Mouse (Mus musculus) neural tube, embryonic 10.5 days (tissue): Measurements from ENCODE around the gene Ssr1.

Experiments
- DNase-seq: peaks from one replicate; pipeline ENCODE4 v3.0.0-alpha.2; 2017; ENCODE audit warnings: low spot score; ENCODE audit errors: extremely low spot score

The Ssr1 gene

DNA sequence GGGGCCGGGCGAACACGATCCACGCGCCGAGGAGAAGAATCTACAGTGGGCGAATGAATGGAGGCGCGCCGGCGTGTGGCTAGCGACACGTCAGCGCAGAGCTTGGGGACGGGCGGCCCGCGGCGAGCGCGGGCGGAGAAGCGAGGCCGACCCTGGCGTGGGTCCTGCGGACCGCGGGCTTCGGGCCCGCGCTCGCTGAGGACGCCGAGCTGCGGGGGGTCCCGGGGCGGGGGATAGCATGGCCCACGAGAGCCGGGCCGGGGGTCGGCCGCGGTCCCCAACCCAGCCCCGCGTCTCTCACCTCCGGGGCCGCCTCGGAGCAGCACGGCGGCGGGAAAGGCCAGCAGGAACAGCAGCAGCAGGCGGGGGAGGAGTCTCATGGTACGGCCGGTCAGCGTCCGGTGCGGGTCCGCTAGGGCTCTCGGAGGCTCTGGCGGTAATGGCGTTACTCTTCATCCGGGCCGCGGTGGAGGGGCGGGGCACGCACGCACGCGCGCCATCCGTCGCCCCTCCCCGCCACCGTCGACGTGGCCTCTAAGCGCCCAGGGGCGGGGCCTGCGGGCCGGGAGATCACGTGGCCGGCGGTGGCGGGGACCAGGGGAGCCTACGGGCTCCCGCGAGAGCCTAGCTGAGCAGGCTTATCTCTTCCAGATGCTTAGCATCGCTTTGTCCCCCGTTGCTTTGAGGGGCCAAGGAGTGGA lies at the start of gene Ssr1:
TSS of gene Ssr1 (minus strand) at position 514 of the 701 bp plus-strand sequence.
- DNase-seq = peak; percentile 93

DNA sequence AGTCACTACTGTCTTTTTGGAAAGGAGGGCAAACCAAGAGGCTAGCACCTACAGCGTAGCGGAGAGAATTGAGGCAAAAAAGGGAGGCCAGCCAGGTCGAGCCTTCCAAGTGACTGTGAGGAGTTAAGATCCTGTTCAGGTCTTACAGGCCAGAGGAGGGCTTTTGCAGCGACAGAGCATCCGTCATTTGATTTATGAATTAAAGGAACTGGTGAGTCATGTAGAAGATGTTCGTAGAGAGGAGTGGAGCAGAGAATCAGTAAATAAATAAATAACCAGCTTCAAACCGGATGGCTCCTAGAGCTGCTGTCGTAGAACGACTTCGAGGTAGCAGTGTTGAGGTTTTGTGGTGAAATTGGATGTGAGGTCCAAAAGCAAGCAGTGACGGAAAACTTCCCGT lies 43.8 kb upstream of the Ssr1 start:
- DNase-seq = peak; percentile 16

DNA sequence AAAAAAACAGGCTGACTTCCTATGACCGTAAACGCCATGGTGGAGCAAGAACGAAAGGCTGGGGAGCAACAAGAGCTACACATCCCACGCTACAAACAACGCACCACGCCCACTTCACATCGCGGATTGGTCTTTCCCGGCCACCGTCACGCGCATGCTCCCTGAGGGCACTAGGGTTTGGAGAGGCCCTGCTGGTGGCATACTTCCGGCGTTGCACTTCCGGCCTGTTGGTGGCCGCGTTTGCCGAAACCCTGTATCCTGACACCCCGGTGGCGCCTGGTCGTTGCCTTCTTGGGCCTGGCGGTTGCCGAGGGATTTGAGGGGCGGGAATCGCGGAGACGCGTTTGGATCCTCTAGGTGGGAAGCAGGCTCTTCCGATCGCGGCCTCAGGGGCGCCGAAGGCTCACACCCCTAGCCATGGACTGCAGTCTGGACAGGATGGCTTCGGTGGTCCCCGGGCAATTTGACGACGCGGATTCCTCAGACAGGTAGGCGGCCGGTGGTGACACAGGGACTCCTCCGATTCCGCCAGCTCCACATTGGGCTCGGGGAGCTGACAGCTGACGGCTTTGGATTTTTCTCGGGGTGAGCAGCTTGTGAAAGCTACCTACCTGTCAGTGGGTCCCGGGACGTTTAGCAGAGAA lies 43.1 kb upstream of the Ssr1 start, which contains the start of gene Cage1:
TSS of gene Cage1 (minus strand) at position 26 of the 644 bp plus-strand sequence.
- DNase-seq = peak; percentile 99

DNA sequence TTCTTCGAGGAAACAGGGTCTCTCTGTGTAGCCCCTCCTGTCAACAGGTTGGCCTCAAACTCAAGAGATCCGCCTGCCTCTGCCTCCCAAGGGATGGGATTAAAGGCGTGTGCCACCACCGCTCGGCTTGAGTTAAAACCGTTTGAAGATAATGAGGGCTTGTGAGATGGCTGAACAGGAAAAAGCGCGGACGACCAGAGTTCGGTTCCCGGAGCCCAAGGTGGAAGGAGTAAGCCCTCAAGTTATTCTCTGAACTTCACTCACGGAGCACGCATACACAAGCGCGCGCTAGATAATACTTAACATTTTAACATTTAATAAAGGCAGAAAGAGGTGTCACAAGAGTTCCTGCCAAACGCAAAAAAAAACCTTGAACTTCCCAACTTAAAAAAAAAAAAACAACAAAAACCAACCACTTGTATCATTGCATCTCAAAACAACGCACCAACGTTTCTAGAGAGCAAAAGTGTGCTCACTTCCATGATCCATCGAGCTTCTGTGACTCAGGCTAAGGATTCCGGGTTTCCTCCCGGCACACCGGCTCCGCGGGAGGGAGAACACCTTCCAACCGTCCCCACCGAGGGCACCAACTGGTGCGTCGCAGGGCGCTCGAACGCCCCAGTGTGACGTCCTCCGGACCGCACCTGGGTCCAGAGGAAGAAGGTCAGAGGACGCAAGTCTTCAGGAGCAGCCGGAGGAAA lies 42.5 kb upstream of the Ssr1 start, which contains the start of gene Riok1:
TSS of gene Riok1 (plus strand) at position 653 of the 701 bp plus-strand sequence.
- peak; percentile 15 for DNase-seq

DNA sequence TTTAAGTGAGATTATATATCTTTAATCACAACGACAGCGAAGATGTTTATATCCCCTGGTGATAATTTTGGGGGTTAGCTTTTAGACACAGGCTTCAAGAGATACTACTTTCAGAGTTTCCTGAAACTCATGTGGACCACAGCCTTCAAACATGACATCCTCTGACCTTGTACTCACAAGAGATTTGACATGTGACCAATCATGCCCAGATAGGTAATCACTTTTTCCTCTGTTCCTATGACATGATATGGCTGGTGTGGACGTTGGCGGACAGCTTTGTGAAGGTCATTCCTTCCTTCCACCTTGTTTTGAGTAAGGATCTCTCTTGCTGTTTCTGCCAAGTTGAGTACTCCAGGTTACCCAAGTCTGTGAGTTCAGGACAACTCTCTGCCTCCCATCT lies 34.4 kb upstream of the Ssr1 start:
- no peak for DNase-seq

DNA sequence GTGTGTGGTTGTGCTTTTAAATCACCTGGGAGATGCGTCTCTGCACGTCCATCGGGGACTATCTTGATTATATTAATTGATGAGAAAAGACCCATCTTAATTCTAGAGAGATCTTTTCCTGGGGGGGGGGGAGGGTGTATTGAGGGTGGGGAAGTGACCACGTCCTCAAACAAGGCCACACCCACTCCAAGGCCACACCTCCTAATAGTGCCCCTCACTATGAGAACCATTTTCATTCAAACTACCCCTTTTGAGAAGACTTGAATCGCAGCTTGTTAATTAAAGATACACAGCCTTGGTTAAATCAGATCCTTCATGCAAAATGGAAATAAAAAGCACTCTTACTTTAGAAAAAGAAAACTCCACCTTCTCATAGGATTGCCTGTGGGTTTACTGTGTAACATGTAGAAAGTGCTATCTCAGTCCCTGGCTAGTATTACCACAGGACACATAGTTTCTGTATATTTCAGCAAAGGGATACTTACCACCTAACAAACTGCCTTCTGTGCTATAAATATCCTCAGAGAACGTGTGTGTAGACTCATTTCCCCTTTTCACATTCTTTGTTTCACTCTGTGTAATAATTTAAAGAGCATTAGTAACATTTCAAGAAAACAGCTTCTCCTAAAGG lies 33.7 kb upstream of the Ssr1 start:
- DNase-seq = no peak

DNA sequence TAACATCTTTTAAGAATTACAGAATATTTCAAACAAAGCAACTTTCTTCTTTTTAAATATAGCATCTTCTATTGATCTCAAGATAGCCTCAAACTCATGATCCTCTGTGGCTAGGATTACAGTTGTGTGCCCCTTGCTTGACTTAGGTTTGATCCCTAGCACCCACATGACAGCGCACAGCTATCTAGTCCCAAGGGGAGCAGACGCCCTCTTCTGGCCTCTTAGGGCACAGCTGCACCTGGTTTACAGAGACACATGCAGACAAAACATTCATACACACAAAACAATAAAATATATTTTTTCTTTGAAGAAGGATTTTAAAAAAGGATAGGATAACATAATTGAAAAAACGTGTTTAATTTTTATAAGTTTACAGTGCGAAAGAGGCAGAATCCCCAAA lies 31.9 kb upstream of the Ssr1 start:
- DNase-seq = no peak

DNA sequence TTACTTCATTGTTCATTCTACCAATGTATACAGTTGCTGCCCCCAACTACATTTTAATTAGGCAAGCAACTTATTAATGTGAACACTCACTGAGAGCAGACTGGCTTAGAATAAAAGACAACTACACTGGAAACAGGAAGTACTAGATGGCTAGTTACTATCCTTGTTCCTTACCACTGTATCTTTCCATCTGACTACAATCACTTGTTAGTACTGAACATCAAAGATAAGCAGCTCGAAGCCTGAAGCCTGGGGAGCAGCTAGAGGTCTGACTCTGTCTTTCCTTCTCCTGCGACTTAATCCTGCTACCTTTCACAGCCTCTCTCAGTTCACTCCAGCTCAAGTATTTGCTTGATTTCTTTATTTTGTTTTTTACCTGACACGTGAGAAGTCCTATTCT lies 24.8 kb upstream of the Ssr1 start:
- DNase-seq = no peak

DNA sequence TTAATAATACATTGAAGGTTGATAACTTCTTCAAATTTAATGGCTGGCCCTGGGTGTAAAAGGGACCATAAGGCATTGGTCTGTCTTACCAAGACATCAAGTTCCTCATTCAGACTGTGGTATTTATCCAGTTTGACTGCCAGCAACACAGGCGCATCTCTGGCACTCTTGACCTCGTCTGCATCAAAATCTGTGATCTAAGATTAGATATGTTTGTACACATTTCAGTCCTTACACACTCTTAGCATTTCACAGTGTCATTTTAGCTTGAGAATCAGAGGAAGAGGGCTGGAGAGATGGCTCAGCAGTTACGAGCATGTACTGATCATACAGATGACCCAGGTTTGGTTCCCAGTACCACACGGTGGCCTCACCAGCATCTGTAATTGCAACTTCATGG lies 21.6 kb upstream of the Ssr1 start:
- no peak for DNase-seq

DNA sequence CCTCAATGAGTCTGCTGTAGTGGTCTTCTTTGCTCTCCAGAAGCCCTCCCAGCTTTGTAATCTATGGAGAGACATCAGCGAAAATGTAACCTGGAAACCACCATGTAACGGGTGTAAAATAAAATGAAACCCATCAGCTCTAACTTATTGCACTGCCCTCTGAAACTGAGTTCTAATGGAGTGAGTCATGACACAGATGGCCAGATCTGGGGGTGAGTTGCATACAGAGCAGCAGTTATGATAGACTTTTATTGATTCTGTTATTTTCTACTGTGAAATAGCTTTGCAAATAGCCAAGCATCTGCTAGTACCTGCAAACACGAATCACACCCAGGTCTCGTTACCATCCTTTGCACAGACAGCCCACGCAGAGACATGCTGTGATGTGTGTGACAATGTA lies 18.4 kb upstream of the Ssr1 start:
- no peak for DNase-seq

DNA sequence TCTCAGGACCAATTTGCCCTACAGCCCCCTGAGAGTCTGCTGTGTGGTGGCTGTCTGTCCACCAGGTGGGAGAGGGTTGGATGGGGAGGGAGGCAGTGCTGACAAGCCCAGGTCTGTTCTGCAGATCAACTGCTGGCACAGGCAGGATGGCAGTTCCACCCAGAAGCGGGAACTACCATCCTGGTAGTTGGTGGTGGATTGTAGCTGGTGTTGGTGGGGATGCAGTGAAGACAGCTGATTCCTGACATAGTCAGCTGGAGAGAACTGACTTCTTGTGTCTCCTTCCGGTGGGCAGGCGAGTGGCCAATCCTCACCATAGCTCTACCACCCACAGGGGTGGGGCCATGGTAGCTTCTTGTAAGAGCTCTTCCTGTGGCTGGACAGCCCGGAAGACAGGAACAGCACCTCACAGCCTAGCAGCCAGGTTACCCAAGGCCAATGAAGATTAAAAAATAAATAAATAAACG lies 16.5 kb upstream of the Ssr1 start:
- DNase-seq = no peak

DNA sequence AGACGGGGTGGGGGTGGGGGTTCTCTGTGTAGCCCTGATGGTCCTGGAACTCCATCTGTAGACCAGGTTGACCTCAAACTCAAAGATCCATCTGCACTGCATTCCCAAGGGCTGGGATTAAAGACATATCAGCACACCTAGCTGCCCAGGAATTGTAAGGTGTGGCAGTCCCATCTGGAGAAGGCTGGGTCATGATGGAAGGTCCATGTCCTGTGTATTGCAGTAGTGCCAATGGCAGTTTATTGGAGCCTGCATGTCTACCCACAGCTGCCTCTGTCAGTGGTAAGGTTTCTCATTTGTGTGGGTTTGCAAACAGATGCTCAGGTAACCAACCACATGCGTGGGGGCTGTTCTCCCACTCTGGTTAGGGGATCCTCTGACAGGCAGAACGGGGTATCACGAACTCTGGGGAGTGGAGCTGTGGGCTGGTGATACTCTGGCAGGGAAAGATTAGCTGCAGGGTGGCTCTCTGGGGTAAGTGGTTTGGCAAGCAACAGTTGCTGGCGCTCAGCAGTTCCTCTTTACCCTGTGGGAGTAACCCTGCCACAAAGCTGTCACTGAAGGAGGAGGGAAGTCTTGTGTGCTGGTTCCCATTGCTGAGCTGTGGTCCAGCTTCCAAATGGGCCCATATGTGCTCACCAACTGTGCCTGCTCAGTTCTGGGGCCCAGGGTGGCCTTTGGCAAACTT lies 15.8 kb upstream of the Ssr1 start:
- no peak for DNase-seq

DNA sequence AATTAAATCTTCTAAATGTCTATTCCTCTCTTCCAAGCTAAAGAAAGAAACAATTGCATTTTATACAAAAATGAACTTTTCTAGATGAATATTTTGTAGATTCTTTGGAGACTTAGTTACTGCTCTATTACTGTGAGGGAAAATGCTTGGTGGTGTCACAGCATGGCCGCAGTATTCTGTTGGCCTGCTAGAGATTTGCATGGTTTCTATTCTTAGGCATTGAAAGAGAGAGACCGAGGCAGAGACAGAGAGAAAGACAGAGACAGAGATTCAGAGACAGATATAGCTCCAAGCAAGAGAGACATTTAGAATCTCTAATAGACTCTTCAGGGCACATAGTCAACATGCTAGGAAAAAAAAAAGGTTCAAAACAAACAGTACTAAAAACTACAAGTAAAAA lies 14.0 kb upstream of the Ssr1 start:
- DNase-seq = no peak

DNA sequence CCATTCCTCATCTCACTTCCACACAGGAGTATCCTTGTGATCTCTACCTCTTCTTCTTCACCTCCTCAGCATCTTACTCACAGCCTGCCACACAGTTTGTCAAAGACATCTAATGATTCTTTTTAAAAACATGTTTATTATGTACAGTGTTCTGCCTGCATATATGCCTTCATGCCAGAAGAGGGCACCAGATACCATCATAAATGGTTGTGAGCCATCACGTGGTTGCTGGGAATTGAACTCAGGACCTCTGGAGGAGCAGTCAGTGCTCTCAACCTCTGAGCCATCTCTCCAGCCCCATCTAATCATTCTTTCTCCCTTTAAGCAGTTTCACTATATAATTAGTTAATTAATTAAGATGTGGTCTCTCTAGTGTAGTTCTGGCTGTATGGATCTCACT lies 8.4 kb upstream of the Ssr1 start:
- DNase-seq = no peak

DNA sequence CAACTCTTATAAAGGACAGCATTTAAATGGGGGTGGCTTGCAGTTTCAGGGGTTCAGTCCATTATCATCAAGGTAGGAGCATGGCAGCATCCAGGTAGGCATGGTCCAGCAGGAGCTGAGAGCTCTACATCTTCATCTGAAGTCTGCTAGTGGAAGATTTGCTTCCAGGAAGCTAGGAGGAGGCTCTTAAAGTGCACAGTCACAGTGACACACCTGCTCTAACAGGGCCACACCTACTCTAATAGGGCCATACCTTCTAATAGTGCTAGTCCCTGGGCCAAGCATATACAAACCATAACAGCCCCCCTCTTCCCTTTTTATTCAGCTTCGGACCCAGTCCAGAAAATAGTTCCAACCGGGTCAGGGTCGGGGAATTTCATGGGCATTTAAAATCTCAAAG lies 5.7 kb upstream of the Ssr1 start:
- DNase-seq = no peak

DNA sequence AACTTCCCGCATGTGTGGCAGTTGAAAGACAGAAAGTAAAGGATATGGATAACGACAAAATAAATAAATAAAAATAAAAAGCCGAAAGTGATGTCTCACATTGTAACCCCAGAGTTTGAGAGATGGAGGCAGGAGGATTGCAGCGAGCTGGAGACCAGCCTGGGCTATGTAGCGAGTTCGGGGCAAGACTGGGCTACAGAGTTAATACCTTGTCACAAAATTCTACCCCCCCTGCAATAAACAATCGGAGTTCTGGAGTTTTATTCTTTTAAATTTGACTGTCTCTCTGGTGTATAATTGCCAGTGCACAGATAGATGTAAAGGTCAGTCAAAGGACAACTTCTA lies 360 bp upstream of the Ssr1 start:
- no peak for DNase-seq

DNA sequence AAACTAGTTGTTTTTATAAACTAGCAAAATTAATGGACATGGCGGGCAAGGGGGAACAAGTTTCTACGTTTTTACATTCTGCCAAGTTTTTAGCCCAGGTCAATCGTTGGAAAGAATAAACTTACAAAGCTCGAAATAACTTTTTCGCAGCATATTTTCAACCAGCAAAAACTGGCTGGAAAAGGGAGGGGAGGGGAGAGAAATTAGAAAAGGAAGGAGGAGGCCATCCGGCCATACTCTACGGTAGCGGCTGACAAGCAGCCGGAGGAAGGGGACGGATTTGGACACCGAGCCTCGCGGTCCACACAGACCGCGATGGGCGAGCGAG lies 677 bp downstream of the Ssr1 start:
- DNase-seq = no peak

DNA sequence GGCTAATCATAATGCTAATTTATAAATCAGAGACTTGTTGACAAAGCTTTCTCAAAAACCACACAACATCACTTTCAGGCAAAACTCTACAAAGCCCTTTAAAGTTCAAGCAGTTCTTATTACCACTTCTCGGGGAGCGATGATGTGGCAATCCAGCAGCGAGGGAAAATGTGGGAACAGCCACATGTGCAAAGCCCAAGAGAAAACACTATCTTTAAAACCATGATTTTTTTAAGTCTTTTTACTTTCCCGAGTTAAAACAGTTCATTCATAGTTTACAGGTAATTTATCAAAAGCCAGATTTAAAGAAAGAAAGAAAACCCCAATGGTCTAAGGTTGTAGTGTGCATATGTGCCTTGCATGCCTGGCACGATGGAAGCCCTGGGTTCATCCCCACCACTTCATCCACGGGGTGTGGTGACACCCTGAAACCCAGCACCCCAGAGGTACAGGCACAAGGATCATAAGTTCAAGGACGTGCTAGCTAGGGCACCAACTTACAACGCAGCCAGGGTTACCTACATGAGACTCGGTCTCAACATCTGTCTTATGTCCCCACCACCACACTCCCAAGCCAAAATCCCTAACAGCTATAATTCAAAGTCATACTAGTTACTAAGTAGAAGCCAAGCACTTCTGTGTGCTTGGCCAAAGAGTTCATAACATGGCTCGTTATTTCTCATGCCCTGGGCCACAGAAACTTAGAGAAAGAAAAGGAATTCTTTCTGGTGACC lies 1.2 kb downstream of the Ssr1 start:
- DNase-seq = no peak

DNA sequence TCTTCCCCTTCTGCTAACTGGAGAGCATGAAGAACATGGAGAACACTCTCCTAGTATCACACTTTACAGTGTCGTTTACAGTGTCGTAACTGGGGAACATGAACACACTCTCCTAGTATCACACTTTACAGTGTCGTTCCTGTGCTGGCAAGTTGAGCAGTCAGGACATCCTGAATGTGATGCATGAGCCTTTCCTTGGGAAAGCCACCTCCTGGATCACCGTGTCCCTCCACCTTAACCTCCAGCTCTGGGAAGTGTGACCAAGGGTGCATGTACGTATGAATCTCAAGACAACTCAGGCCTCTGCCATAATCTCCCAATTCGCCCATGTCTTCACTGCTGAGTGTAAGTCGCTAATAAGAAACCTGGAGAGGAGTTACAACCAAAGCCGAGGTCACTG lies 4.3 kb downstream of the Ssr1 start:
- no peak for DNase-seq

DNA sequence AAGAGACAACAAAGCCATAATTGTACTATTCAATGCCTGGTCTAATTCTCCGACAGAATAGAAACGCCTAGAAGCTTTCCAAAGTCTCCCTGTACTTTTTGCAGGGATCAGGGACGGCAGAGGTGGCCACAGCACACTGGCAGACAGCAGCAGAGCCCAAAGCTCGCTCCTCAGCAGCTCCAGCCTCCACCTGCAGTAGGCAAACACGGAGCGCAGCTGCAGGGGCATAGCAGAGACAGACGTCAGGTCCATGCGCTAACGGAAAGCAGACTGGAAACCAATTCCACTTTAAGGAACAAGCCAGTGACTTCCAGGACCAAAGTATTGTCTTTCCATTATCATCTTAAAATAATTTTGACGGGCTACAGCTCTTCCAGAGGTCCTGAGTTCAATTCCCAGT lies 7.9 kb downstream of the Ssr1 start:
- no peak for DNase-seq

DNA sequence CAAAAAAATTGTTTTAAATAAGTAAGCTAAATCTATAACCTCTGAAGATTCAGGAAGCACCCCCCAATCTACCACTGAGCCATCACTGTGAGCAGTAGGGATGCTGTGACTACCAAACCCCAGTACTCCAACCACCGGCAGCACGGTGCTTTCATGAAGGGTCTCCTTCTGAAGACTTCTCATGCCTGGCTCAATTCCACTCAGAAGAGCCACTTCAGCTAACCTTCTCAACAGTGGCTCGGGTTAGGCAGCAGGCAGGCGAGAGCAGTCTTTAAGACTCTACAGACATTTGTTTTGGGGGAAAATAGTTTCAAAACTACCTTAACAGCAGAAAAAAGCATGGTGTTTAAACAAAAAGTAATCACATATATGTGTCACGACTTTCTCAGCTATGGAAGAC lies 13.0 kb downstream of the Ssr1 start:
- no peak for DNase-seq
